ENCODE assay signal across 23 mouse cellular contexts in the genomic region with DNA sequence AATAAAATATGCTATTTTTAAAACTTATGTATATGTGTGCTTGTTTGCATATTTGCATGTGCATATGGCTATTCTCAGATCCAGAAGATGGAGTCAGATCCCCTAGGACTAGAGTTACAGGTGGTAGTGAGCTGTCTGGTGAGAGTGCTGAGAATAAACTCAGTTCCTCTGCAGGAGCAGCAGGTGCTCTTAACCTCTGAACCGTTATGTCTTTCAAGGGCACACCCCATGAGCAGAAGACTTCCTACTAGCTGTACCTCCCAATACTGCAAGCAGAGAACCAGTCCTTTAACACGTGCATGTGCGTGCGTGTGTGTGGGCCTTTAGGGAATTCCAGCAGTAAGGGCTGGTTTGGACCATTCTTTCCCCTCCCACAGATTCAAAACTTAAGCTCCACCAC.
DNase-seq lines count a peak whose midpoint lies in the region; ATAC-seq lines count a peak whose summit lies in the region.
"Had no signal": no experiment of that assay in that cellular context is flagged by ENCODE, and none has a peak within 500 bp of the region (broad histone marks: within the 10 kb centered on the region; RNA-seq: fewer than 3 reads in every experiment).

No protein-coding gene starts in this region.

- no peak overlapping the region for H3K9ac ChIP-seq in midbrain, embryonic 13.5 days (replicated peaks)
- H3K9ac ChIP-seq: embryonic facial prominence, embryonic 12.5 days; forebrain, embryonic 12.5 days had no signal

- DNase-seq in spleen, postnatal 36 days (ENCODE audit: low spot score in 2 of 2) = peak; percentile 32 to 45
- no peak for DNase-seq in spleen, adult 12 weeks (ENCODE audit: low spot score)
- DNase-seq in forebrain, embryonic 10.5 days (ENCODE audit: extremely low spot score, low spot score) = no peak
- DNase-seq: adrenal gland, adult 8-10 months; adrenal gland, postnatal 14 days; adrenal gland, postnatal 36 days; cerebellum, adult 11-12 months; cerebellum, adult 2 months; cerebellum, adult 9-10 months; cerebellum, postnatal 10 days; cerebellum, postnatal 25 days had no signal

- 82% methylated on average over 4 of the region's 4 CpGs for WGBS in forebrain, embryonic 10.5 days
- WGBS in midbrain, embryonic 13.5 days = 90% methylated on average over 4 of the region's 4 CpGs

- no peaks in the 10 kb centered on the region for H3K9me3 ChIP-seq in forebrain, embryonic 10.5 days
- no peaks in the 10 kb centered on the region for H3K9me3 ChIP-seq in midbrain, embryonic 13.5 days
- H3K9me3 ChIP-seq: embryonic facial prominence, embryonic 10.5 days; embryonic facial prominence, embryonic 12.5 days; forebrain, embryonic 12.5 days had no signal

- no peak overlapping the region for H3K4me3 ChIP-seq in forebrain, embryonic 10.5 days
- H3K4me3 ChIP-seq in midbrain, embryonic 13.5 days (replicated peaks) = no peak overlapping the region
- H3K4me3 ChIP-seq: embryonic facial prominence, embryonic 10.5 days; embryonic facial prominence, embryonic 12.5 days; forebrain, embryonic 12.5 days had no signal

- H3K36me3 ChIP-seq in forebrain, embryonic 10.5 days (replicated peaks) = no peaks in the 10 kb centered on the region
- H3K36me3 ChIP-seq in midbrain, embryonic 13.5 days = no peaks in the 10 kb centered on the region
- H3K36me3 ChIP-seq: embryonic facial prominence, embryonic 10.5 days; embryonic facial prominence, embryonic 12.5 days; forebrain, embryonic 12.5 days; G1E had no signal

- peak; percentile 73; the same call in 1 of the 2 replicates for ATAC-seq in neutrophil, adult 5-6 weeks (ENCODE audit: extremely low read depth, insufficient number of reproducible peaks, low FRiP score, poor library complexity, severe bottlenecking)
- no peak for ATAC-seq in midbrain, embryonic 13.5 days
- ATAC-seq: activated CD4-positive, CD25-positive, alpha-beta regulatory T cell, adult 4 months; CD4-positive, CD25-positive, alpha-beta regulatory T cell, adult 4 months; forebrain, embryonic 14.5 days; forebrain, embryonic 16.5 days; Patski had no signal

- H3K27ac ChIP-seq in forebrain, embryonic 10.5 days = no peak overlapping the region
- H3K27ac ChIP-seq in midbrain, embryonic 13.5 days = no peak overlapping the region
- H3K27ac ChIP-seq: embryonic facial prominence, embryonic 10.5 days; embryonic facial prominence, embryonic 12.5 days; forebrain, embryonic 12.5 days had no signal

- peaks cover 26% of the 10 kb centered on the region for H3K4me1 ChIP-seq in forebrain, embryonic 10.5 days
- H3K4me1 ChIP-seq in midbrain, embryonic 13.5 days (replicated peaks) = peaks cover 10% of the 10 kb centered on the region

- H3K27me3 ChIP-seq in forebrain, embryonic 10.5 days (ENCODE audit: poor library complexity, severe bottlenecking) = no peaks in the 10 kb centered on the region
- no peaks in the 10 kb centered on the region for H3K27me3 ChIP-seq in midbrain, embryonic 13.5 days
- H3K27me3 ChIP-seq: CH12.LX; embryonic facial prominence, embryonic 12.5 days; Patski had no signal

- no peak overlapping the region for H3K4me2 ChIP-seq in midbrain, embryonic 13.5 days (replicated peaks)
- H3K4me2 ChIP-seq: embryonic facial prominence, embryonic 12.5 days; forebrain, embryonic 12.5 days had no signal

Comparison
In these comparisons a context has a peak if more than half of its experiments do, and no peak if none do; other contexts are left out.
1. DNase-seq: peak in spleen, postnatal 36 days (2 of 2); none in spleen, adult 12 weeks (single experiment) and forebrain, embryonic 10.5 days (single experiment).